Mouse (Mus musculus) heart, embryonic 16.5 days (tissue): ENCODE results near the gene Rnf11. TPM values are rescaled to one million over a fixed set of nuclear protein-coding genes. Genes with fewer than 3 reads are reported as not detected.

Experiments used
- ATAC-seq: fragments of 200-750 bp; cut with Nextera tagmentation; replicated peaks from 2 replicates; pipeline ENCODE4 v1.8.0; 2017; ENCODE audit warnings: moderate number of reproducible peaks; ENCODE audit not compliant: insufficient read depth, low FRiP score; ENCODE audit errors: extremely low read depth
- H3K27ac ChIP-seq: fragments of 300-500 bp; sonication (generic); 2 replicates; pipeline ENCODE4 v1.5.1; 2014; ENCODE audit warnings: mild to moderate bottlenecking, low read length, control low read depth, moderate library complexity
- H3K27me3 ChIP-seq: fragments of 300-500 bp; sonication (generic); 2 replicates; pipeline ENCODE4 v1.6.1; 2014; ENCODE audit warnings: low read length, mixed read lengths; ENCODE audit not compliant: control insufficient read depth, insufficient read depth
- H3K36me3 ChIP-seq: fragments of 300-500 bp; sonication (generic); 2 replicates; pipeline ENCODE4 v1.6.1; 2014; ENCODE audit not compliant: control insufficient read depth, insufficient read depth
- H3K4me1 ChIP-seq: fragments of 300-500 bp; sonication (generic); 2 replicates; pipeline ENCODE4 v1.6.1; 2014; ENCODE audit warnings: low read length, mixed read lengths; ENCODE audit not compliant: control insufficient read depth, insufficient read depth
- H3K4me2 ChIP-seq: fragments of 300-500 bp; sonication (generic); 2 replicates; pipeline ENCODE4 v1.6.1; 2014; ENCODE audit warnings: low read depth, mild to moderate bottlenecking, control low read depth, low read length
- H3K4me3 ChIP-seq: fragments of 300-500 bp; sonication (generic); 2 replicates; pipeline ENCODE4 v1.5.1; 2014; ENCODE audit warnings: mild to moderate bottlenecking, control low read depth, low read length
- H3K9ac ChIP-seq: fragments of 300-500 bp; sonication (generic); 2 replicates; pipeline ENCODE4 v1.6.1; 2014; ENCODE audit warnings: low read length, control low read depth
- H3K9me3 ChIP-seq: fragments of 300-500 bp; sonication (generic); replicated peaks from 2 replicates; pipeline ENCODE4 v1.6.1; 2016; ENCODE audit warnings: low read length; ENCODE audit not compliant: control insufficient read depth
- WGBS: fragments of 180-500 bp; shearing (Covaris S2); extraction: QIAGEN DNeasy Blood & Tissue Kit; methylation state at CpG from one replicate; pipeline ENCODE4 v1.1.7; 2014; 5-methylcytosine and 5-hydroxymethylcytosine counted together
- polyA plus RNA-seq: library from polyadenylated mRNA; unstranded; fragments of >200 nt; fragmentation: Nextera tagmentation; extraction: Ambion mirVana; gene quantifications from 2 replicates; pipeline ENCODE4 v1.2.1, GENCODE M21; 2015

Gene Rnf11
- polyA plus RNA-seq, 1 experiment from 2014 or later: 41.5 TPM

- no peak overlapping the region for H3K4me2 ChIP-seq
- no peak overlapping the region for H3K9ac ChIP-seq
- peaks cover 6% of the 10 kb centered on the region; the same call in 1 of the 2 replicates for H3K36me3 ChIP-seq
- H3K4me3 ChIP-seq: no peak overlapping the region
- 93% methylated on average over 3 of the region's 3 CpGs for WGBS
- H3K27me3 ChIP-seq: no peaks in the 10 kb centered on the region
- H3K4me1 ChIP-seq: peaks cover 9% of the 10 kb centered on the region
- no peaks in the 10 kb centered on the region for H3K9me3 ChIP-seq
- no peak for ATAC-seq
- H3K27ac ChIP-seq: no peak overlapping the region
These were observed 7.1 kb downstream of the Rnf11 start for GRCm38 (mm10) chr4:109477454-109477853.

- Histone ChIP-seq H3K27ac (peak overlapping the region; percentile 94), H3K27me3 (no peaks in the 10 kb centered on the region), H3K4me3 (peak overlapping the region; percentile 86), H3K4me1 (peaks cover 12% of the 10 kb centered on the region), H3K4me2 (peak overlapping the region; percentile 84), H3K36me3 (peaks cover 12% of the 10 kb centered on the region; the same call in 1 of the 2 replicates), H3K9ac (peak overlapping the region; percentile 98), H3K9me3 (no peaks in the 10 kb centered on the region)
- peak; percentile 99 for ATAC-seq
- under 1% methylated on average over 38 of the region's 39 CpGs for WGBS
These were observed 7.9 kb downstream of the Rnf11 start for GRCm38 (mm10) chr4:109476554-109477014.

DNA sequence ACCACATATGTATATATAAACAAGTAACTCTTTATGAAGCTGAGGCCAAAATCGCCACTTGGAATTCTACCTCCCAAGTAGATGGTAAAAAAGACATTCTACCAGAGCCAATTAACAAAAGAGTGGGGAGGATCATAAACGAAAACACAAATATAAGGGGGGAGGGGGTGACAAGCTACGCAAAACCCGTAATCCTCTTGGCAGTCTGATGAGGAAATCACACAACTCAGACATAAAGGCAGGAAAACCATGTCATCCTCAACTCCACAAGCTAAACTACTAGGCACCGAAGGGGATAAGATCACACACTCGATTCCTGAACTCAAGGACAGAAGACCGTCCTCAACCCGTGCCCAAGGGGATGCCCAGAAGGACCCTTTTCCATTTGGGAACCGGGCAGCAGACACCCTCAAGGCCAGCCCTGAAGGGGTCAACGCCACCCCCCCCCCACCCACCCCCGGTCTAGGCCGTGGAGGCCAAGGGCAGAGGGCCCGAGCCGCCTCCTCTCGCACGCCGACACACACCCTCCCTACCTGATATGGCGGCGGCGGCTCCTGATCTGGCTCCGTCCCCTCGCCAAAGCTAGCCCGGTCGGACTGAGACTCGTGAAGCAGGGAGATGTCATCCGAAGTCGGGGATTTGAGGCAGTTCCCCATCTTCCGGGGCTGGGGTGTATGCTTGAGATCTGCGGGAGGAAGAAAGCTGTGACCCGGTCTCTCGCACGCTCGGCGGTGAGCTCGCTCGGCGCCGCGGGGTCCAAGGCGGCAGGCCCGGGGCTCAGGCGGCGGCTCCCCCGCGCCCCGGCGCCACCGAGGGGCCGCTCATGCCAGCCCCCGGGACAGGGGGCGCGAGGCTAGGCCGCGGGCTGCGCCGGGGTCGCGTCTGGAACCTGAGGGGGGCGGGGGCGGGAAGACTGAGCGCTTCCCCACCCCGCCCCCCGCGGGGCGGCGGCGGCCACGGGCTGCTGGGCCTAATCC, 8.7 kb downstream of the Rnf11 start:
- peak overlapping the region; percentile 86 for H3K4me3 ChIP-seq
- peak overlapping the region; percentile 94 for H3K27ac ChIP-seq
- WGBS: under 1% methylated on average over 62 of the region's 68 CpGs
- ATAC-seq: peak; percentile 74
- peaks cover 12% of the 10 kb centered on the region; the same call in 1 of the 2 replicates for H3K36me3 ChIP-seq
- H3K9ac ChIP-seq: peak overlapping the region; percentile 98
- H3K27me3 ChIP-seq: no peaks in the 10 kb centered on the region
- H3K4me2 ChIP-seq: peak overlapping the region; percentile 84
- no peaks in the 10 kb centered on the region for H3K9me3 ChIP-seq
- H3K4me1 ChIP-seq: peaks cover 13% of the 10 kb centered on the region

DNA sequence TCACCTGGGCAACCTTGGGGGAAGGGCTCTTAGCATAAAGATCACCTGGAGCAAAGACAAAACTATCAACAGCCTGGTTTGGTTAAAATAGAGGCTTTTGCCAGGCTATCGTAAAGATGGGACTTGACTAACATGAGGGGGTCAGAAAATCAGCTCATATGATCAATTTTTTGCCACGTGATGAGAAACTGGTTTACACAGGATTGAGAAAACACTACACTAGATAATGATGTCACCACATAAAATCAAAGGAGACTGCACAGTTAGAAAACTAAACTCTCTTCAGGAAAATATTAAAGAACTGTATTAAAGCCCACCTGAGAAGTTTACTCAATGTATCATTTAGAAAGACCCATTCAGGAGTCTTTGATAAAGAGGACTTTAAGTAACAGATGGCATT, 9.4 kb downstream of the Rnf11 start:
- no peaks in the 10 kb centered on the region for H3K9me3 ChIP-seq
- peak overlapping the region; percentile 84 for H3K4me2 ChIP-seq
- H3K4me3 ChIP-seq: peak overlapping the region; percentile 37
- peaks cover 17% of the 10 kb centered on the region for H3K4me1 ChIP-seq
- H3K36me3 ChIP-seq: peaks cover 12% of the 10 kb centered on the region; the same call in 1 of the 2 replicates
- no peak overlapping the region for H3K27ac ChIP-seq
- no peak for ATAC-seq
- WGBS: 45% methylated on average over 2 of the region's 2 CpGs
- no peaks in the 10 kb centered on the region for H3K27me3 ChIP-seq
- peak overlapping the region; percentile 98 for H3K9ac ChIP-seq

DNA sequence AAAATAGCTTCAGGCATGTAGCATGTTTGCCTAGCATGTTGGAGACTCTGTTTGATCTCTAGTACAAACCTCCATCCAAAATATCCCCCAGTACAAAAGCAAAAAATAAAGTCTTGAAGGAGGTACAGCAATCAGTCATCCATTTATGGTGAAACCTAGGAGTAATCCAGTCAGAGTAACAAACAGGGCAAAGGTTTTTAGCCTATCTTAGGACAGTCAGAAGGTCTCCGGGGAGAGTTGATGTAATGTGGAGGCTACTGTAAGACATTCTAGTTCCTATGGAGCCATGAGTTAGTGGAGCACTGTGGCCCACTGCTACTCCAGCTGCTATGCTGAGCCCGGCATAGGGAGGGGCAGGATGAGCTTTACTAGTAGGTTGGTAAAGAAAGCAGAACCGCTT, 12.0 kb downstream of the Rnf11 start:
- ATAC-seq: no peak
- H3K9me3 ChIP-seq: no peaks in the 10 kb centered on the region
- no peak overlapping the region for H3K9ac ChIP-seq
- no peaks in the 10 kb centered on the region for H3K27me3 ChIP-seq
- H3K4me2 ChIP-seq: no peak overlapping the region
- H3K27ac ChIP-seq: no peak overlapping the region
- WGBS: 89% methylated on average over 3 of the region's 3 CpGs
- H3K36me3 ChIP-seq: peaks cover 12% of the 10 kb centered on the region; the same call in 1 of the 2 replicates
- peaks cover 17% of the 10 kb centered on the region for H3K4me1 ChIP-seq
- no peak overlapping the region for H3K4me3 ChIP-seq

GRCm38 (mm10) chr4:109471606-109472005, 12.9 kb downstream of the Rnf11 start:
- peaks cover 12% of the 10 kb centered on the region; the same call in 1 of the 2 replicates for H3K36me3 ChIP-seq
- H3K27me3 ChIP-seq: no peaks in the 10 kb centered on the region
- no peak overlapping the region for H3K4me2 ChIP-seq
- no peak overlapping the region for H3K9ac ChIP-seq
- H3K4me3 ChIP-seq: no peak overlapping the region
- H3K27ac ChIP-seq: no peak overlapping the region
- no peaks in the 10 kb centered on the region for H3K9me3 ChIP-seq
- H3K4me1 ChIP-seq: peaks cover 17% of the 10 kb centered on the region
- no peak for ATAC-seq

GRCm38 (mm10) chr4:109467687-109468086, 16.8 kb downstream of the Rnf11 start:
- Histone ChIP-seq H3K27ac (no peak overlapping the region), H3K4me1 (peaks cover 8% of the 10 kb centered on the region), H3K4me2 (no peak overlapping the region), H3K36me3 (peaks cover 8% of the 10 kb centered on the region; the same call in 1 of the 2 replicates), H3K9me3 (no peaks in the 10 kb centered on the region), H3K27me3 (no peaks in the 10 kb centered on the region), H3K9ac (no peak overlapping the region), H3K4me3 (no peak overlapping the region)
- no peak for ATAC-seq

- no peak for ATAC-seq
- Histone ChIP-seq H3K27ac (no peak overlapping the region), H3K4me1 (peaks cover 11% of the 10 kb centered on the region), H3K9me3 (no peaks in the 10 kb centered on the region), H3K4me2 (no peak overlapping the region), H3K36me3 (no peaks in the 10 kb centered on the region), H3K27me3 (no peaks in the 10 kb centered on the region), H3K4me3 (no peak overlapping the region), H3K9ac (no peak overlapping the region)
These were observed 20.6 kb downstream of the Rnf11 start for GRCm38 (mm10) chr4:109463892-109464291.
